Mouse (Mus musculus): ENCODE results near the gene Efcc1.

DNA sequence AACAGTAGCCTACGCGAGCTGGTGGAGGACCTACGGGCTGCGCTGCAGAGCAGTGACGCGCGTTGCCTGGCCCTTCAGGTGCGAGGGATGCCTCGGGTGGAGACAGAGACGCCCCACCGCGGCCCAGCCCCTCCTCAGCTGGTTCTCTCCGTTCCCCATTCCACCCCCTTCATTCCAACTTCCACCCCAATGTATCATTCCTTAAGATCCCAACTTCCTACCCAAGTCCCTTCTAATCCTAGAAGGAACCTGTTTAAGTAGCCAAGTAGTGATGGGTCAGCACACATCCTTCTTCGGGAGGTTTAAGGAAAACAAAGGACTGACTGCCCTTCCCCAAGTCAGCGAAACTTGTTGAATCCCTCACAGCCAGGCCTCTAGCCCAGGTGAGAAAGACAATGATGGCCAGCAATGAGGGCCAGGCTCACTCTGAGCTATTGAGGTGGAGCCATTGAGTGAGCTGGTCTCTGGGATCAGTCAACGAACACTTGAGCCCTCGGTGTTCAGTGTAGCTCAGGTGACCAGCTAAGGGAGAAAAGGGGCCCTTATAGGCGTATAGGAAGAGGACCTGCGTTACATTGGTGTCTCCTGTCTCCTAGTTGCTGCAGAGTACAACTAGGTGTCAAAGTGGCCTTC, 910 bp downstream of the Efcc1 start:
- TF ChIP-seq CHD2 (IDR thresholded peaks at IDR 0.05; ENCODE audit: low read depth, low read length) (no peak), ZNF384 (IDR thresholded peaks at IDR 0.05; ENCODE audit: low read depth, low read length) (no peak)
